ENCODE assay signal across 17 mouse cellular contexts in the genomic region with DNA sequence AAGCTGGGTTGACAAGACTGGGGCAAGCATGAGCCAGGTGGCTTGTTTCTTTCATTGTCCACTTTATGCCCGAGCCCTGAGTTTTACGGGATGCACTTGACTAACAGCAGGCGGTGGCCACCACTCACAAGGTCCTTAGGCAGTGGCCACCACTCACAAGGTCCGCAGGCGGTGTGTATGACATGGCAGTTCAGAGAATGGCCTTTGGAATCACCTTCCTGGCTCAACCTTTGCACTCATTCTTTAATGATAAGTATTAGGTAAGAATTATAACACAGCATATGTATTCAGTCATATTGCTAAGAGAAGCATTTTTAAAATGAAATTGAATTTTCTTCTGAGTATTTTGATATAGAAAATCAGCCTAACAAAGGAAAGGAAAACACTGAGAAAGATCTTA.
DNase-seq lines count a peak whose midpoint lies in the region; ATAC-seq and TF ChIP-seq lines count a peak whose summit lies in the region.
"Had no signal": no experiment of that assay in that cellular context is flagged by ENCODE, and none has a peak within 500 bp of the region (broad histone marks: within the 10 kb centered on the region; RNA-seq: fewer than 3 reads in every experiment).

No protein-coding gene starts in this region.

- no peak overlapping the region for H3K4me3 ChIP-seq in heart, embryonic 11.5 days (ENCODE audit: low read depth, low read length)
- no peak overlapping the region for H3K4me3 ChIP-seq in heart, postnatal 0 days (ENCODE audit: low read depth, low read length)
- no peak overlapping the region for H3K4me3 ChIP-seq in intestine, embryonic 15.5 days (replicated peaks)
- H3K4me3 ChIP-seq in small intestine, adult 2 months (ENCODE audit: low read depth, low read length), result no peak overlapping the region
- H3K4me3 ChIP-seq: embryonic facial prominence, embryonic 10.5 days; midbrain, embryonic 13.5 days had no signal

- H3K36me3 ChIP-seq in heart, embryonic 11.5 days (ENCODE audit: control insufficient read depth, insufficient read depth, low read length), result no peaks in the 10 kb centered on the region
- 0 out of 2 replicates have a peak, but pooled peaks cover 3% of the 10 kb centered on the region for H3K36me3 ChIP-seq in heart, postnatal 0 days (replicated peaks; ENCODE audit: control insufficient read depth, insufficient read depth, low read length)
- no peaks in the 10 kb centered on the region for H3K36me3 ChIP-seq in intestine, embryonic 15.5 days
- H3K36me3 ChIP-seq in small intestine, adult 2 months (ENCODE audit: control insufficient read depth, insufficient read depth, low read length), result no peaks in the 10 kb centered on the region
- H3K36me3 ChIP-seq: midbrain, embryonic 13.5 days had no signal

- no peaks in the 10 kb centered on the region for H3K27me3 ChIP-seq in heart, embryonic 11.5 days (ENCODE audit: control insufficient read depth, insufficient read depth, low read length)
- H3K27me3 ChIP-seq in heart, postnatal 0 days (ENCODE audit: control insufficient read depth, insufficient read depth, low read length), result no peaks in the 10 kb centered on the region
- H3K27me3 ChIP-seq in intestine, embryonic 15.5 days (replicated peaks), result no peaks in the 10 kb centered on the region
- H3K27me3 ChIP-seq in small intestine, adult 2 months (ENCODE audit: control insufficient read depth, insufficient read depth, low read length), result no peaks in the 10 kb centered on the region
- H3K27me3 ChIP-seq: midbrain, embryonic 13.5 days had no signal

- no peak for TF ChIP-seq CTCF in heart, postnatal 0 days (IDR thresholded peaks at IDR 0.05; ENCODE audit: low read depth)
- TF ChIP-seq CTCF in small intestine, adult 2 months (IDR thresholded peaks at IDR 0.05; ENCODE audit: extremely low read depth, insufficient read length, insufficient replicate concordance, low read depth, low read length), result no peak

- no peaks in the 10 kb centered on the region for H3K9me3 ChIP-seq in heart, embryonic 11.5 days (replicated peaks; ENCODE audit: control insufficient read depth, low read length)
- H3K9me3 ChIP-seq in heart, postnatal 0 days (replicated peaks; ENCODE audit: control insufficient read depth, low read length), result peaks cover 4% of the 10 kb centered on the region; the same call in 1 of the 2 replicates
- H3K9me3 ChIP-seq in intestine, embryonic 15.5 days, result no peaks in the 10 kb centered on the region
- H3K9me3 ChIP-seq: embryonic facial prominence, embryonic 10.5 days; midbrain, embryonic 13.5 days had no signal

- H3K4me1 ChIP-seq in heart, embryonic 11.5 days (ENCODE audit: control insufficient read depth, insufficient read depth, low read length), result peaks cover 17% of the 10 kb centered on the region
- peaks cover 17% of the 10 kb centered on the region for H3K4me1 ChIP-seq in heart, postnatal 0 days (ENCODE audit: control insufficient read depth, insufficient read depth)
- H3K4me1 ChIP-seq in intestine, embryonic 15.5 days (replicated peaks), result no peaks in the 10 kb centered on the region
- H3K4me1 ChIP-seq in small intestine, adult 2 months (ENCODE audit: control insufficient read depth, insufficient read depth, insufficient read length, low read length), result peaks cover 20% of the 10 kb centered on the region

- WGBS in heart, embryonic 11.5 days (ENCODE audit: insufficient replicate concordance), result 70% methylated on average over 5 of the region's 5 CpGs
- WGBS in heart, postnatal 0 days, result 58% methylated on average over 5 of the region's 5 CpGs
- WGBS in intestine, embryonic 15.5 days, result 83% methylated on average over 5 of the region's 5 CpGs
- 50% methylated on average over 5 of the region's 5 CpGs for WGBS in small intestine, adult 2 months

- H3K4me2 ChIP-seq in heart, embryonic 11.5 days, result no peak overlapping the region
- H3K4me2 ChIP-seq in heart, postnatal 0 days (ENCODE audit: low read depth, low read length), result no peak overlapping the region
- no peak overlapping the region for H3K4me2 ChIP-seq in intestine, embryonic 15.5 days (replicated peaks)
- H3K4me2 ChIP-seq: hindbrain, embryonic 14.5 days; midbrain, embryonic 13.5 days had no signal

- DNase-seq in heart, adult 18-20 months, result no peak
- DNase-seq in heart, postnatal 0 days (ENCODE audit: low spot score), result no peak
- DNase-seq in heart, adult 11 months, result no peak
- no peak for DNase-seq in lung, adult 18-20 months
- DNase-seq: adrenal gland, postnatal 36 days; gastrocnemius, postnatal 10 days; layer of hippocampus, postnatal 36 days; lung, postnatal 14 days had no signal

- no peak for TF ChIP-seq POLR2A in small intestine, adult 2 months (IDR thresholded peaks at IDR 0.05; ENCODE audit: low read depth, low read length)

- TF ChIP-seq EP300 in heart, postnatal 0 days (IDR thresholded peaks at IDR 0.05; ENCODE audit: low read depth), result no peak

- H3K27ac ChIP-seq in heart, embryonic 11.5 days (ENCODE audit: low read depth, low read length), result peak overlapping the region; percentile 64; the same call in 1 of the 2 replicates
- peak overlapping the region; percentile 78 for H3K27ac ChIP-seq in heart, postnatal 0 days (ENCODE audit: low read depth)
- no peak overlapping the region for H3K27ac ChIP-seq in intestine, embryonic 15.5 days
- peak overlapping the region; percentile 90 for H3K27ac ChIP-seq in small intestine, adult 2 months (ENCODE audit: insufficient read depth, low read depth, low read length)
- H3K27ac ChIP-seq: embryonic facial prominence, embryonic 10.5 days; hindbrain, embryonic 14.5 days; liver, embryonic 14.5 days; midbrain, embryonic 13.5 days had no signal

- no peak for ATAC-seq in heart, embryonic 11.5 days (replicated peaks; ENCODE audit: insufficient number of reproducible peaks, low FRiP score, low TSS enrichment)
- no peak for ATAC-seq in heart, postnatal 0 days (ENCODE audit: insufficient read depth, low read depth)
- peak; percentile 86 for ATAC-seq in intestine, embryonic 15.5 days
- ATAC-seq: forebrain, embryonic 16.5 days; inflammation-experienced regulatory T-cells, adult 6 months; midbrain, embryonic 13.5 days had no signal

- H3K9ac ChIP-seq in heart, embryonic 11.5 days (ENCODE audit: low read depth, low read length), result no peak overlapping the region
- no peak overlapping the region for H3K9ac ChIP-seq in heart, postnatal 0 days (replicated peaks; ENCODE audit: low read depth, low read length)
- no peak overlapping the region for H3K9ac ChIP-seq in intestine, embryonic 15.5 days
- H3K9ac ChIP-seq: hindbrain, embryonic 14.5 days; liver, embryonic 14.5 days; midbrain, embryonic 13.5 days had no signal
